Mouse (Mus musculus): ENCODE data around the gene Gm43302. TPM values are rescaled to one million over a fixed set of nuclear protein-coding genes. Genes with fewer than 3 reads are reported as not detected.
"Not testable (repeated sequence)": the region's sequence is repeated elsewhere in the genome, so short reads cannot be mapped to it uniquely, and the experiment has no call there.

Gene Gm43302
- total RNA-seq (2014; fragmentation: Nextera tagmentation) (not detected in 2 replicates), total RNA-seq (2017) (not detected in 2 replicates)

DNA sequence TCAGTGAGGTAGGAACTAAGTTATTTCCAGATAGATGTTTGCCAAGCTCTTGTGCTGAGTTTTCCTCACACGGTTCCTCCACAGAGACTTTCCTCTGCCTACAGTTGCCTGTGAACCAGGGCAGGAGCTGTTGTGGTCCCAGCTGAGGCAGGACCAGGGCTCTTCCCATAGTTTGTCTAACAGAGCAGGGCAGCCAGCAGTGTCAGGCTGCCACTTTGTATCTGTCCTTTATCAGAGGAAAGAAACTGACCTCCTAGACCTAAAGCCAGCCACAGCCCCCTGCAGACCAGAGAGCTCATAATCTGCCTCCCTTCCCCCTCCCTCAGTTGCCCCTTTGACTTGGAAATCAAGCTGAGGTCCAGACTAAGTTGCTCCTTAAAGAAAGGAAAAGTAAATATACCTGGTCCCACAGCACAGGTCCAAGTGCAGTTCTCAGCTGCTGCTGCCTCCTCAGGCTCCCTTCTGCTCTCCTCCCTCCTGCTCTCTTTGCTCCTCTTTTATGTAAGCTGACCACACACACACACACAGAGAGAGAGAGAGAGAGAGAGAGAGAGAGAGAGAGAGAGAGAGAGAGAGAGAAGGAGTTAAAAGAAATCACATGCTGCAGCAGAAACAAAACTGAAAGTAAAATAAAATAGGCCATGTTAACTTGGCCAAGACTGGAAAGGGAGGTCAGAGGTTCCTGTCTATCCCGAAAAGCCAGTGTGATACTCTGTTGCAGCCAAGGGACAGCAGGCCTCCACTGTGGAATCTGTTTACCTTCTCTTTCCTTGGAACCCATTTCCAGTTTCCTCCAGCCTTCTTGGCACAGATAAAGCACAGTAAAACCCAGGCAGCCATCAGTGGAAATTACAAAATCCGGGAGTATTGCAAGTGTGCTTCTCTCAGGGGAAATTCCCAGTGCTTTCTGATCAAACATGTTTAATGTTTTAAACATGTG is at the start of gene Gm43302, which contains the start of gene Gbp6:
TSS of gene Gm43302 (minus strand) at position 470 of the 940 bp plus-strand sequence.
TSS of gene Gbp6 (minus strand) at position 473 of the 940 bp plus-strand sequence.
- ATAC-seq (replicated peaks; ENCODE audit: low FRiP score, low TSS enrichment, poor library complexity, severe bottlenecking) = not testable (repeated sequence)

DNA sequence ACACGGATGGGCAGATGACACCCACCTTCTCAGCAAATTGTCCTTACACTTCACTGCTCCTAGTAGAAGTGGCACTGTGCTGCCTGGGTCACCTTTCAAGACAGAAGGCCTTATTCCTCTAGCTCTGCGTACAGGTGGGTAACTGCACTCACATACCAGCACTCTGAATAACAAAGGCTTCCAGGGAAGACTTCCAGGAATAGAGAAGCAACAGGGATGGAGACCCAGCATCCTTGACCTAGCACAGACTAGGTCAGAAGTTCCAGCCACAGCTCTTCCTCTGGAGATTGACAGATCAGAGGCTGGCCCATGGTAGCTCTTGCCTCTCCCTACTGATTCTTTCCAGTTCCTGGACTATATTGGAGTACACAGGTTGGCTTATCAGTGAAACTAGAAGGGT is 47.8 kb upstream of the Gm43302 start:
- ATAC-seq (replicated peaks; ENCODE audit: low FRiP score, low TSS enrichment, poor library complexity, severe bottlenecking) = no peak

DNA sequence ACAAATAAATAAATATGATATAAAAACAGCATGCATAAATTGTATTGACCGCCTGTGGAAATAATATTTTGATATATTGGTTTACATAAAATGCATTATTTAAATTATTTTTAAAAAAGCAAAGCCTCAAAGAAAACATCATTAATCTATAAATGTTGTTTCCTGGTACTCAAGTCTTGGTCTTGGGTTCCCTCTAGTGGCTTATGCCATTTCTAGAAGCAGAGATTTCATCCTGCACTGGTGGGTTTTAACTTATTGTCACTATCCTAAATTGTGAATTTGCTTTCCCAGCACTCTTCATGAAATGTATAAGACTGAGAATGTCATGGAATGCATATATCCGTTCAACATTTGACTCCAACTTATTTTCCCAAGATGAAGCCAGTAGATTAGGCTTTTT is 29.0 kb upstream of the Gm43302 start:
- no peak for ATAC-seq (replicated peaks; ENCODE audit: low FRiP score, low TSS enrichment, poor library complexity, severe bottlenecking)

DNA sequence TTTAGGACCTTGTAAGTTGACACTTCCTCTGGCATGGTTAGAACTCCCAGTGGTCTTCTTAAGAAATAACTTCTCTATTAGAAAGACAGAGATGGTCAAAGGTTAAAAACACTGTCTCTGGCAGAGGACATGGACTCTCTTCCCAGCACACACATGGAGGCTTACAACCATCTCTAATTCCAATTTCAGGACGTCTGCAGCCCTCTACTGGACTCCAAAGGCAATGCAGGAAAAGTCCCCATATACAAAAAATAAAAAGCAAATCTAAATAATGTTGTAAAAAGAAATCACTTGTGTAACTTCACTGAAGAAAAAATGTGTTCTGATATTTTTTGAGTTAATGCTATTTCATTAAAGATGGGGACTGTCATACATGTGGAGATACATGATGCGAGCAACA is 17.4 kb upstream of the Gm43302 start:
- ATAC-seq (replicated peaks; ENCODE audit: low FRiP score, low TSS enrichment, poor library complexity, severe bottlenecking) = no peak

DNA sequence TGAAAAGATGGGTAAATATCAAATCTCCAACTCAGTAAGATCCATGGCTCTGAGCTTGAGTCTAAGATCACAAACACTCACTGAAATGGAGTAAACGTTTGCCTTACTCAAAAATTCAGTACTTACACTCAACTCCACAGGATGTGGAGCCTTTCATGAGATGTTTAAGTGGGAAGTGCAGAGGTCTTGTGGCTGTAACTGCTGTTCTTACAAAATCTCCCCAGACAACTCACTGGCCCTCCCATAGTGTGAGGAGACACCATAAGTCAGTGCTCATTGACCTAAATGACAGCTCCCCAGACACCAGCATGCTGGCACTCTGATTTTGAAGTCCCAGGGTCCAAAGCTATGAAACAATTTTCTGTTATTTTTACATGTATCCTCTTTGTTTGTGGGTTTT is 15.7 kb upstream of the Gm43302 start:
- ATAC-seq (replicated peaks; ENCODE audit: low FRiP score, low TSS enrichment, poor library complexity, severe bottlenecking) = not testable (repeated sequence)

DNA sequence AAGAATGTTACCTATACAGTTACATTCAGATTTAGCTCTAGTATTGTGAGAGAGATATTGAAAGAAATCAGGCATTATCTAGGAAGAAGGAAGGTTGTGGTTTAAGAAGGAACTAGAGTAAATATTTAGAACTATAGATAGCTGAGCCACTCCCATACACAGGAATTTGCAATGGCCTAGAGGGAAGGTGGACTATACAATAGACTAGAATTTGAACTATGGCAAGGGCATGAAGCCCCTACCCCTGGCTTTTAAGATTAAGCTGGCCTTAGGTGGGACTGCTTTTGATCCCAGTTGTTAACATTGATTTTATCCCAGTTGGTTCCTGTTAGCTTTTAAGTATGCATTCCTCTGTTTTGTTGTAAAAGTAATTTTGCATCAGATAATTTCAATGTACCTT is 13.5 kb upstream of the Gm43302 start:
- not testable (repeated sequence) for ATAC-seq (replicated peaks; ENCODE audit: low FRiP score, low TSS enrichment, poor library complexity, severe bottlenecking)

DNA sequence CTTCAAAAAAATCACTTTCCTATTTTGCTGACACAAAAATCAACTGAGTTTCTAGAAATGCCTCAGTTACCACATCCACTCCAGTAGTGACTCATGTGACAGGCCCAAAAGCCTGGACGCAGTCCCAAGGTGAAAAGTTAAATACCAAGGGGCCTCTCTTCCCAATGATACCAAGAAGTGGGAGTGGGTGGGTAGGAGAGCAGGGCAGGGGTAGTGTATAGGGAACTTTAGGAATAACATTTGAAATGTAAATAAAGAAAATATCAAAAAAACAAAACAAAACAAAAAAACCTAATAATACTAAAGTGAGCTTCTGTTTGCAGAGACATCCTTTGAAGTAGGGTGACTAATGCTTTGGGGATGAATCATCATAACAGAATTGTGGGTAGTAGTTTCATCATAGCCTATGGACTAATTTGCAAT is 12.7 kb upstream of the Gm43302 start:
- no peak for ATAC-seq (replicated peaks; ENCODE audit: low FRiP score, low TSS enrichment, poor library complexity, severe bottlenecking)

DNA sequence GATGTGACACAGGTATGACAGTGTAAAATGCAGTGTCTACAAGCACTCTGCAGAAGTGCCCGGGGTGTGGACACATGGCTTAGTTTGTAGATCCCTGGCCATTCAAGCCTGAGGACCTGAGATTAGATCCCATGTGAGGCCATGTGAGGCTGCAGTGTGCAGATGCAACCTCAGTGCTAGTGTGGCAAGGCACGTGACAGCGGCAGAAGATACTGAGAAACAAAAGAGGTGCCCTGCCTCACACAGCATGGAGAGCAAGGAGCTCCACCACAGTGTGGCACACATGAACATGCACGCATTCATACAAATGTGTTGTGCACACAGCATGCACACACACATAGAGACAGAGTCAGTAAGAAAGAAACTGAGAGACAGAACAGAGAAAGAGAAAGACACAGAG is 12.2 kb upstream of the Gm43302 start:
- ATAC-seq (replicated peaks; ENCODE audit: low FRiP score, low TSS enrichment, poor library complexity, severe bottlenecking) = not testable (repeated sequence)

DNA sequence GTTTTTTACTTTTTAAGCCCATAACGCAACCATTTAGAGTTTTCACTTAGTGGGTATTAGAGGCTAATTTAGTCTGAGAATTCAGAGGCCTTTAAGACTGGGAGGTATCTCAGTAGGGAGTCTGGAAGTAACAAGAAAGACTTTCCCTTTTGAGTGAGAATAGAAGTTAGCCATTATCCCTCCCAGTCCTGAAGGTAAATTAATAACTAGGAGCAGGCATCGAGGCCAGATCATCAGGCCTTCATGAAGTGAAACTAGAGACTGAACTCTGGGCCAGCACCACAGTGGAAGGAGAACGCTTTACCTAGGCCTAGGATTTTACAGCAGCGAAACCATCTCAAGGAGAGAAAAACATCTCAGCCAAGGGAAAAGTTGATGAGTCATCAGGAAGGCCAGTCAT is 8.5 kb upstream of the Gm43302 start:
- no peak for ATAC-seq (replicated peaks; ENCODE audit: low FRiP score, low TSS enrichment, poor library complexity, severe bottlenecking)

DNA sequence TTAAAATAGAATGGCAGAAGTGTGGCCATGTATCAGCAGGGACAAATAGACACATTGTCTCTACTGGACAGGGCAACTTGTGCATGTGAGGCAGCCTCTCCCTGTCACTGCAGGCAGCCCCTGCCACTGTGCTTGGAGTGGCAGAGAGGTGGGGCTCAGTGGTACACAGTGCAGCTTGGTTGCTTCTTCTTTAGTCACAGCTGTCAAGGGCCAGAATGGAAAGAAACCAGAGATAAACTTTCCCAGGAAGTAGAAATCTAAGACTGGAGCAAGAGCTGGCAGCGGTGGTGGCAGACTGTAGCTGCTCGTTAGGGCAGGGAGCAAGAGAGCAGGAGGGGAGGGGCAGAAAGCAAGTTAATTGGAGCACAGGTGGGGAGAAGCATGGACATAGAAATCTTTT is 8.0 kb upstream of the Gm43302 start:
- no peak for ATAC-seq (replicated peaks; ENCODE audit: low FRiP score, low TSS enrichment, poor library complexity, severe bottlenecking)

DNA sequence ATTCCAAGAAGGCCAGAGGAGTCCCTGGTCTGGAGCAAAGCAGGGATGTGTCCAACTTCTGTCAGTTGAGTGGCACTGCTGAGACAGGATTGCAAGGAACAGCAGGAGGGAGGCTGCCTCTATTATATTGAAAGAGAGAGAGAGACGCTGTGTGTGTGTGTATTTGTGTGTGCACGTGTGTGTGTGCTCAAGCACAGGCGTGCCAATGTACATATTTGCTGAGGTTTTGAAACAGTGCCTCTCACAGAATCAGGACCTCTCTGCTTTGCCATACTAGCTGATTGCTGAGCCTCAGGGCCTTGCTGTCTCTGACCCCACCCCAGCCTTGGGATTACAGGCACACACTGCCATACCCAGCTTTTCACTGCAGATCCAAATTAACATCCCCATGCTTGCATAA is 2.3 kb upstream of the Gm43302 start:
- no peak for ATAC-seq (replicated peaks; ENCODE audit: low FRiP score, low TSS enrichment, poor library complexity, severe bottlenecking)

DNA sequence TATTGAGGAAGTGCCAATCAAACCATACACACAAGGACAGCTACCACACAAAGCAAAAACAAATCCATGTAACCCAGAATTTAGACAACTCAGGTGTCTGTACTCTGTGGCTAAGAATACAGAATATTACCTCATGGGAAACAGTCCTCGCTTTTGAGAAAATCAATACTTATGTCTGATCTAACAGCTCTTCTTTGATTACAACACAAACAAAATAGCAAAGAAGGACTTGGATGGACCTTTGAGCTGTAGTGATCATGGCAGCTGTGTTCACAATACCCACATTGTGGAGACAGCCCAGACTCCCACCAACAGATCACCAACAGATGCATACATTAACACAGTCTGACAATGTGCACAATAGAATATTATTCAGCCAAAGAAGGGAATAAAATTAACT is 1.0 kb downstream of the Gm43302 start:
- ATAC-seq (replicated peaks; ENCODE audit: low FRiP score, low TSS enrichment, poor library complexity, severe bottlenecking) = no peak

DNA sequence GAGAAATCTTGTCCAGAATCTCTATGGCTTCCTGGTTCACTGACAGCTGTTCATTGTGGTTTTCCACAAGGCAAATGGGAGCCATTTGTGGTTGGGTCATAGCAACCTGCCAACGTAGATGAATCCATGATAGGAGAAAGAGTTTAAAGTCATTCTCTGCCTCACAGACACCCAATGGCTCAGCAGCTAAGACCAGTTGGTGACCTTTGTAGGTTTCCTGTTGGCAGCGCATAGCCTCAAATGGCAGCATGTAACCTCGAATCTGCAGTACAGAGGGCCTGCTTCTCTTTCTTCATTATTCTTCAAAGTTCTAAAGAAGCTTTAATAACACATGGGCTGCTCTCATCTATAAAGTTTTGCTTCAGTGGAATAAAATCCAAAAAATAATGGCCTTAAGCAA is 2.6 kb downstream of the Gm43302 start:
- ATAC-seq (replicated peaks; ENCODE audit: low FRiP score, low TSS enrichment, poor library complexity, severe bottlenecking) = not testable (repeated sequence)

DNA sequence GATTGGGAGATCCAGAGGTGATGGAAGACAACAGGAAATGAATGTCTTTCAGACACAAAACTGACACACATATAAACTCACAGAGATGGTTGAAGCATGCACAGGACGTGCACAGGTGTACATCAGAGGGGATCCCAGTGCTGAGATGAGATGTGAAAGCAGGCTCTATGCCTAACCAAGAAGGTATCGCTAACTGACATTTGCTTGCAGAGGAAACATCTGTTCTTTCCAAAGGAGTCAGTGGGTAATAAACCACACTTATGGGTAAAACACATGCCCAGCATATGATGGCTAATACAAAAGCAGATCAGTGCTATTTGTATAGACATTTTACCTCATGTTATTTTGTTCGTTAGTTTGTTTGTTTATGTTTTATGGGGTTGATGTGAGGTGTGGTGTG is 32.8 kb downstream of the Gm43302 start:
- not testable (repeated sequence) for ATAC-seq (replicated peaks; ENCODE audit: low FRiP score, low TSS enrichment, poor library complexity, severe bottlenecking)

DNA sequence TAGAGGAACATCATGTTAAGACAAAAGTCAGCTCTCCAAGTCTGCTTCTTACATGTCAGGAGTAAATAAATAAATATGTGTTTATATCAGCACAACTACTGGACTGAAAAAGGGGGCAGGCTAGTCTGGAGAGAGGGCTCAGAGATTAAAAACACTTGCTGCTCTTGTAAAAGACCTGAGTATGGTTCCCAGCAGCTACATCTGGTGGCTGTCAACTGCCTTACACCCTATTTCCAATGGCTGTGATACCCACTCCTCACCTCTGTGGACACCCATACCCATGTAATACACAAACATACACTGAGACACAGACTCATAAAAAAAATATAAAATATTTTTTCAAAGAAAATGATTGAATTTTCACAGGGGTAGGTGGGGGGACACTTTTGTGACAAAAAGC is 41.0 kb downstream of the Gm43302 start:
- no peak for ATAC-seq (replicated peaks; ENCODE audit: low FRiP score, low TSS enrichment, poor library complexity, severe bottlenecking)

DNA sequence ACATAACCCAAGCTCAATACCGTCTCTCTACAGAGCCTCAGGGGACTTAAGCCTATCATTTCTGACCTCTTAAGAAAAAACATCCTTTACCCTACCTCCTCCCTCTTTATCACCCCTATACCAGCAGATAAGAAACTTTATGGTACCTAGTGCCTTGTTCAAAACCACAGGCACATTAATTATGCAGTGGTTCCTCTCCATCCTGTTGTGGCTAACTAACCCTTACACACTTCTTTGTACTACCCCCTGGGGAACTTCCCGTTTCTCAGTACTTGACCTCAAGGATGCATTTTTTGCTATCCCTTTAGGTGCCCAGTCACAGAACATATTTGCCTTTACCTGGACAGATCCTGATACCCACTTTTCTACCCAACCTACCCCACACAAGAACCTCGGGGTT is 48.8 kb downstream of the Gm43302 start:
- ATAC-seq (replicated peaks; ENCODE audit: low FRiP score, low TSS enrichment, poor library complexity, severe bottlenecking) = not testable (repeated sequence)

DNA sequence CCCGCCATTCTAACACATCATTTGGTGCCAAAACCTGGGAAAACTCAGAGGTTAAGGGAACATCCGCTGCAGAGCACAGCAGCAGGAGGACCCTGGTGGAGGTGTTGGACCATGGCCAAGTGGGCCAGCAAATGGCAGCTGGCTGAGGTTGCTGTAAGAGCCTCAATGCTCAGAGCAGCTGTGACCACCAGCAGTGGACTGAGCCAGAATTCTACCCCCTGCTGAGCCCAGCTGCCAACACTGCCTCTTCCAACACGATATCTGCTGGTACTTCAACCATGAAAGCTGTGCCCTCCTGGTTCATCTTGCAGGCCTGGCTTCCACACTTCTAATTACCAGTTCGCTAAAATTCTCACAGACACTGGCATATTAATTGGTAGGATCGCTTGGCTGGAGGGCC is 52.5 kb downstream of the Gm43302 start:
- not testable (repeated sequence) for ATAC-seq (replicated peaks; ENCODE audit: low FRiP score, low TSS enrichment, poor library complexity, severe bottlenecking)

DNA sequence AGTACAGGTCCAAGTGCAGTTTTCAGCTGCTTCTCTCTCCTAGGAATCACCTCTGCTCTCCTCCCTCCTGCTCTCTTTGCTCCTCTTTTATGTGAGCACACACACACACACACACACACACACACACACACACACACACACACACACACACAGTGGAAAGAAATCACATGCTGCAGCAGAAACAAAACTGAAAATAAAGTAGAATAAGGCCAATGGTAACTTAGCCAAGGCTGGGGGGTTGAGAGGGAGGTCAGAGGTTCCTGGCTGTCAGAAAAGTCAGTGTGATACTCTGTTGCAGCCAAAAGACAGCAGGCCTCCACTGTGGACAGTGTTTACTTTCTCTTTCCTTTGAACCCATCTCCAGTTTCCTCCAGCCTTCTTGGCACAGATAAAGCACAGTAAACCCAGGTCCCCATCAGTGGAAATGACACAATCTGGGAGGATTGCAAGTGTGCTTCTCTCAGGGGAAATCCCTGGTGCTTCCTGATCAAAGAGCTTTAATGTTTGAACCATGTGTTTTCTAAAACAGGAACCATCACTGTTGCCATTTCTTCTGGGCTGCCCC is 53.9 kb downstream of the Gm43302 start, which contains the start of gene Gbp10:
TSS of gene Gbp10 (minus strand) at position 51 of the 565 bp plus-strand sequence.
- ATAC-seq (replicated peaks; ENCODE audit: low FRiP score, low TSS enrichment, poor library complexity, severe bottlenecking) = not testable (repeated sequence)

DNA sequence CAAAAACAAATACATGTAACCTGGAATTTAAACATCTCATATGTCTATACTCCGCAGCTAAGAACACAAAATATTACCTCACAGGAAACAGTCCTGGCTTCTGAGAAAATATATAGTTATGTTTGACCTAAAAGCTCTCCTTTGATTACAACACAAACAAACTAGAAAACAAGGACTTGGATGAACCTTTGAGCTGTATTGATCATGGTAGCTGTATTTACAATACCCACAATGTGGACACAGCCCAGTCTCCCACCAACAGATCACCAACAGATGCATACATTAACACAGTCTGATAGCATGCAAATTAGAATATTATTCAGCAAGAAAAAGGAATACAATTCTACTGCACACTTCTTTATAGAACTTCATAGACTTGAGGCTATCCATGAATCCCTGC is 55.1 kb downstream of the Gm43302 start:
- ATAC-seq (replicated peaks; ENCODE audit: low FRiP score, low TSS enrichment, poor library complexity, severe bottlenecking) = not testable (repeated sequence)

DNA sequence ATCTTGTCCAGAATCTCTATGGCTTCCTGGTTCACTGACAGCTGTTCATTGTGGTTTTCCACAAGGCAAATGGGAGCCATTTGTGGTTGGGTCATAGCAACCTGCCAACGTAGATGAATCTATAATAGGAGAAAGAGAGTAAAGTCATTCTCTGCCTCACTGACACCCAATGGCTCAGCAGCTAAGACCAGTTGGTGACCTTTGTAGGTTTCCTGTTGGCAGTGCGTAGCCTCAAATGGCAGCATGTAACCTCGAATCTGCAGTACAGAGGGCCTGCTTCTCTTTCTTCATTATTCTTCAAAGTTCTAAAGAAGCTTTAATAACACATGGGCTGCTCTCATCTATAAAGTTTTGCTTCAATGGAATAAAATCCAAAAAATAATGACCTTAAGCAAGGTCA is 57.5 kb downstream of the Gm43302 start:
- not testable (repeated sequence) for ATAC-seq (replicated peaks; ENCODE audit: low FRiP score, low TSS enrichment, poor library complexity, severe bottlenecking)

DNA sequence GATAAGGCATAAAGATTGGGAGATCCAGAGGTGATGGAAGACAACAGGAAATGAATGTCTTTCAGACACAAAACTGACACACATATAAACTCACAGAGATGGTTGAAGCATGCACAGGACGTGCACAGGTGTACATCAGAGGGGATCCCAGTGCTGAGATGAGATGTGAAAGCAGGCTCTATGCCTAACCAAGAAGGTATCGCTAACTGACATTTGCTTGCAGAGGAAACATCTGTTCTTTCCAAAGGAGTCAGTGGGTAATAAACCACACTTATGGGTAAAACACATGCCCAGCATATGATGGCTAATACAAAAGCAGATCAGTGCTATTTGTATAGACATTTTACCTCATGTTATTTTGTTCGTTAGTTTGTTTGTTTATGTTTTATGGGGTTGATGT is 84.5 kb downstream of the Gm43302 start:
- ATAC-seq (replicated peaks; ENCODE audit: low FRiP score, low TSS enrichment, poor library complexity, severe bottlenecking) = not testable (repeated sequence)

Measured in megakaryocyte-erythroid progenitor cell, adult 5-6 weeks (primary cell).